Mouse (Mus musculus) liver, embryonic 18 days (tissue): ENCODE data around the gene Mylk. TPM values are rescaled to one million over a fixed set of nuclear protein-coding genes. Genes with fewer than 3 reads are reported as not detected.

ENCODE experiments used
- polyA plus RNA-seq: library from polyadenylated mRNA; depleted of rRNA; stranded (reverse); fragments of >200 nt; gene quantifications from 2 replicates; pipeline ENCODE4 v1.2.3, GENCODE M21; 2012; rRNA removed

Mylk gene
- 11.1 and 12.9 TPM in 2 replicates for polyA plus RNA-seq

DNA sequence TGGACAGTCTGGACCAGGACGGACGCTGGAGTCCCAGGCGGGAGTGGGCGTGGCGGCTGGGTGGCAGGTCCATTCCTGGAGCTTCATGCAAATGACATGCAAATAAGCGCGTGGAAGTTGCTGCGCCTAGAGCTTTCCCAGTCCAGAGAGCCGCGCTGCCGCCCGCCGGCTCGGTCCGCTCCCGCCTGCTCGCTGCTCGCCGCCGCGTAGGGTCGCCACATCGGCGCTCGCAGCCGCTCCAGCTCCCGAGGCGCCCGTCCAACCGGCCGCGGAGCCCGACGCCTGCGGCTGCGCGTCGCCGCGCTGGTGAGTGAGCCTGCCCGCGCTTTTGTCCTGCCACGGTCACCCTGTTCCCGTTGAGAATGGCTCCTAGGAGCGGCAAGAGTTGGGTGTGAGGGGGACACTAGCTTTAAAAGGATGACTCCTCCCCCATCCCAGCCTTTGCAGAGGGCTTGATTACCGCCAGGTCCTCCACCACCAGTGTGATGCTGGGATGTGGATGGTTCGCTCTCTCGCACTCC is at the start of gene Mylk:
Gene Mylk, plus strand, starts transcription at position 146 of the 521 bp plus-strand sequence.

GRCm38 (mm10) chr16:35022242-35023137 is 277.5 kb downstream of the Mylk start, which contains the start of gene Hacd2:
Hacd2 (plus strand) TSS chr16:35022428.

Other genes with a start within 250 kb of the Mylk start
- 8.2 TPM in 2 replicates for gene Kalrn, start 171.7 kb upstream of the Mylk start, polyA plus RNA-seq
- gene Ropn1, start 95.3 kb upstream of the Mylk start, polyA plus RNA-seq: not detected in 2 replicates
- 1.7 and 2.1 TPM in 2 replicates for gene Ccdc14, start 54.6 kb upstream of the Mylk start, polyA plus RNA-seq